Mouse (Mus musculus): ENCODE results near the gene Akna. TPM values are rescaled to one million over a fixed set of nuclear protein-coding genes. Genes with fewer than 3 reads are reported as not detected.

Akna gene
- polyA plus RNA-seq, 1 experiment from 2014 or later = 3.5 TPM

DNA sequence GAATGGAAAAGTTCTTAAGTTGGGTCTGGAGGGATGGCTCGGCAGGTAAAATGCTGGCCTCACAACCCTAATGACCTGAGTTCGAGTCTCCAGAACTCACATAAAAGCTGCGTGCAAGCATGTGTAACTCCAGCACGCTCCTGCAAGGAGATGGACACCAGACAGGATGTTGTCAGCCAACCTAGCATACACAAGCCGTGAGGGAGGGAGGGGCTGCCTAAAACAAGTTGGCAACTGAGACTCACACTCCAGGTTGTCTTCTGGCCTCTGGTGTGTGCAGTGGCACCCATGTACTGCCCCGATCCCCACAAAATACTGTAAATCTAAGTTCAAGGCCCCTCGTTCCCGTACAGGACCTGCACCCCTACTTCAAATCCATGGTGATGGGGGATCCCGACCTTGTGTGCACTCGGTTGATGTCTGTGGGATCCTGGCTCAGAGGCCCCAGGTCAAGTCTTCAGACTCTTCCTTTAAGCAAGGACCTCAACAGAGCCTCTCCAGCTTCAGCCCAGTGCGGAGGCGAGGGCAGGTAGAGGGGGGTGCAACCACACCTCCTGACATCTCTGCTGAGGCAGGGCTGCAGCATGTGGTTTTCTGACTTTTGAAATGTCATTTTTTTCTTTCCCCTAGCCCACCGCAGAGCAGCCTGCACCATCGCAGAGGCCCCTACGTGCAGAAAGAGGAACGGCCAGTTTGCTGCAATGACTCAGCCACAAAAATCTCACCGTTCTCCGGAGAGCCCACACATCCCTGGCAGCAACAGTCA is 2.4 kb downstream of the Akna start:
- Histone ChIP-seq H3K4me1 (peaks cover 70% of the 10 kb centered on the region), H3K9me3 (no peaks in the 10 kb centered on the region), H3K36me3 (peaks cover under 1% of the 10 kb centered on the region; the same call in 1 of the 2 replicates), H3K9ac (no peak overlapping the region), H3K4me2 (no peak overlapping the region), H3K27ac (replicated peaks) (no peak overlapping the region), H3K4me3 (no peak overlapping the region), H3K27me3 (replicated peaks) (0 out of 2 replicates have a peak, but pooled peaks cover 3% of the 10 kb centered on the region)
- whole genome bisulfite sequencing = 81% methylated on average over 18 of the region's 18 CpGs
- no peak for ATAC-seq (ENCODE audit: extremely low read depth, insufficient number of reproducible peaks, low FRiP score, low TSS enrichment)

DNA sequence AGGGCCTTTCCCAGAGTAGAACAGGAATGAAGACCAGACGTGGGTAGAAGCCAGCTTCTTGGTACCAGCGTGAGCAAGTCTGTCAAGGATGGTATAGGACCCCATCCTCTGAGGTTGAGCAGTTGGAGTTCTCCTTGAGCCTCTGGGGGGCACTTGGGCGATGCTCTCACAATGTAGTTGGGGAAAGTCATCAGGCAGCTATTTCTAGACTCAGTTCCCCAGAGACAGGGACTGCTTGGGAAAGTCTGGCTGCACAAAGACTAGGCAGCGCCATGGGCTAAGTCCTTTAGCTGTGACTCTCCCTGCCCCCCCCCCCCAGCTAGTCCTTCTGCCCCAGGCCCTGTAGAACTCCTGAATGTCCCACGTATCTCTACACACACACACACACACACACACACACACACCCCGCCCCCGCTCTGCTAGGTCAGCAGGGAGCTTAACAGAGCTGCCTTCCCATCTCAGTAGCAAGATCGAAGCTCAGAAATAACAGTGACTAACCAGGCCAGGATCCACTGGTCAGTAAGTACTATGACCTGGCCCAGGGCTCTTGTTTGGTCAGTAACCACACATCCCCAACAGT is 3.4 kb downstream of the Akna start:
- Histone ChIP-seq H3K4me1 (peaks cover 60% of the 10 kb centered on the region), H3K4me2 (peak overlapping the region; percentile 16; the same call in 1 of the 2 replicates), H3K36me3 (peaks cover 10% of the 10 kb centered on the region), H3K27me3 (replicated peaks) (0 out of 2 replicates have a peak, but pooled peaks cover 3% of the 10 kb centered on the region), H3K9ac (peak overlapping the region; percentile 40), H3K9me3 (no peaks in the 10 kb centered on the region), H3K4me3 (no peak overlapping the region), H3K27ac (replicated peaks) (peak overlapping the region; percentile 67)
- 43% methylated on average over 8 of the region's 8 CpGs for WGBS
- no peak for ATAC-seq (ENCODE audit: extremely low read depth, insufficient number of reproducible peaks, low FRiP score, low TSS enrichment)

DNA sequence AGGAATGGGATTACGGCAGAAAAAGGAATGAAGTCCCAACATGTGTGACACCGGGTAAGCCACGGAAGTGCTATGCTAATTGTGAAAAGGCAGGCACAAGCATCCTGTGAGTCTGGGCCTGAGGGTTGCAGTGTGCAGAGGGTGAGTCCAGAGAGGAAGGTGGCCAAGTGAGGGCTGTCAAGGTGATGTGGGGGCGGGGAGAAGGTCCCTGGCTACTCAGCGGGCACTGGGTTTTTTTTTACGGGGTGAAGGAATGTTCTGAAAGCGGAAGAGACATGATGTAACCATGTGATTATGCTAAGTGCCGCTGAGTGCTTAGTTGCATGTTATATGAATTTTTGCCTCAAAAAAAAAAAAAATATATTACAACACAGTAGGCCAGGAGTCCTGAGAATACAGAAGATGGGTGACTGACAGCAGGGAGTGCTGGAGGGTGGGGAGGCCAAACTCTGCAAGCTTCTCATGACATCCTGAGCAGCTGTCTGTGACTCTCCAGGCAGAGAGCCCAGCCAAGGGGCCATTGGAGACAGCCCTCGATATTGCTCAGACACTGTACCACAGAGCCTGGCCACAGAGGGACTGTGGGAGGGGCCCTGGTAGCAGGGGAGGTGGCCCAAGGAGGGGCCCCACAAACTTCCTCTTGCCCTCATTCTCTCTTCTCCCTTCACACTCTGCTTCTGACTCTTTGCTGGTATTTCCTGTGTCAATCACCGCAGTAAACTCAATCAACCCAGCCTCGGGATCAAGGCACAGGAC is 4.1 kb downstream of the Akna start:
- H3K36me3 ChIP-seq = peaks cover 17% of the 10 kb centered on the region
- 0 out of 2 replicates have a peak, but pooled peaks cover 3% of the 10 kb centered on the region for H3K27me3 ChIP-seq (replicated peaks)
- WGBS = 40% methylated on average over 11 of the region's 11 CpGs
- peak overlapping the region; percentile 67 for H3K27ac ChIP-seq (replicated peaks)
- H3K4me3 ChIP-seq = no peak overlapping the region
- peaks cover 53% of the 10 kb centered on the region for H3K4me1 ChIP-seq
- no peak for ATAC-seq (ENCODE audit: extremely low read depth, insufficient number of reproducible peaks, low FRiP score, low TSS enrichment)
- H3K9me3 ChIP-seq = no peaks in the 10 kb centered on the region
- peak overlapping the region; percentile 40 for H3K9ac ChIP-seq
- peak overlapping the region; percentile 16; the same call in 1 of the 2 replicates for H3K4me2 ChIP-seq

DNA sequence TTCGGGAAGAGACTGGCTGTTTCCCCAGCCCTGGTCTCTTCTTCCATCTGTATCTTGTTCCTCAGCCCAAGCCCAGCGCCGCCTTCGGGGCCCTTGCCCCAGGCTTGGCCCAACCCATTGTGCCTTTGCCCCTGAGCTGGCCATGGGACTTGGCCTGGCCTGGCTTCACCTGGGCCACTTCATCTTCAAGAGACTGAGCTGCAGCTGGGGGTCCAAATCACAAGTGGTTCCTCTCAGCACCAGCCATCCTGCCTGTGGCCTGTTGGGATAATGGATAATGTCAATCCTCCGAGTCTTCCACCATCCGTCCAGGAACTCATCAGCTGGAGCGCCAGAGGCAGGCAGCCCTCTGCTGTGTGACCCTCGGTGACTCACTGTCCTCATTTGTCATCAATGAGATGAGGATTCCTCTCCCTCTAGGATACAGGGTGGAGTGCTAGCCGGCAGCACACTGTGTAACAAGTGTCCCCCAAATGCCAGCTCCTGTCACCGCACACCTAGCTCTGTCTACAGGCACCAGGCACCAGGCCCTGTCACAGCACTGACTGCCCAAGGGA is 5.1 kb downstream of the Akna start:
- no peak for ATAC-seq (ENCODE audit: extremely low read depth, insufficient number of reproducible peaks, low FRiP score, low TSS enrichment)
- 81% methylated on average over 10 of the region's 10 CpGs for WGBS
- H3K9me3 ChIP-seq = no peaks in the 10 kb centered on the region
- H3K36me3 ChIP-seq = peaks cover 22% of the 10 kb centered on the region
- H3K4me1 ChIP-seq = peaks cover 43% of the 10 kb centered on the region
- no peak overlapping the region for H3K4me2 ChIP-seq
- H3K9ac ChIP-seq = no peak overlapping the region
- no peak overlapping the region for H3K4me3 ChIP-seq
- H3K27ac ChIP-seq (replicated peaks) = no peak overlapping the region
- 0 out of 2 replicates have a peak, but pooled peaks cover 3% of the 10 kb centered on the region for H3K27me3 ChIP-seq (replicated peaks)

DNA sequence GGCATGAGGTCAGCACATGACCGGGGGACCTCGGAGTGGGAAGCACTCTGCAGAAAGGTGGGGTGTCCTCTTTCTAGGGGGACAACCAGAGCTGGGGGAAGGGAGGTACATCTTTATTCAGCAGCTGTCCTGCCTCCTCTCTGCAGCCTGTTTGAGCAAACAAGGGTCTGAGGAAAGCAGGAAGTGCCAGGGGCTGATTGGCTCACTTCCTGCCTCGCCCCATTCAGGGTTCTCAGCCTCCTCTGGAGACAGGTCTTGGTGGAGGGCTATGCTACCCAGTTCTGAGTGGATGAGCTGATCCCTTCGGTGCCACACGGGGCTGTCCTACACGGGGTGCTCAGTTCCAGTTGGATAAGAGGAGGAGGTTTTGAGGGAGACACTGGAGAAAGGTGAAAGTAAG is 11.8 kb downstream of the Akna start:
- Histone ChIP-seq H3K27ac (replicated peaks) (no peak overlapping the region), H3K4me2 (no peak overlapping the region), H3K9ac (no peak overlapping the region), H3K9me3 (no peaks in the 10 kb centered on the region), H3K27me3 (replicated peaks) (no peaks in the 10 kb centered on the region), H3K36me3 (peaks cover 28% of the 10 kb centered on the region), H3K4me1 (peaks cover 18% of the 10 kb centered on the region), H3K4me3 (no peak overlapping the region)
- ATAC-seq (ENCODE audit: extremely low read depth, insufficient number of reproducible peaks, low FRiP score, low TSS enrichment) = no peak
- WGBS = 61% methylated on average over 6 of the region's 6 CpGs

DNA sequence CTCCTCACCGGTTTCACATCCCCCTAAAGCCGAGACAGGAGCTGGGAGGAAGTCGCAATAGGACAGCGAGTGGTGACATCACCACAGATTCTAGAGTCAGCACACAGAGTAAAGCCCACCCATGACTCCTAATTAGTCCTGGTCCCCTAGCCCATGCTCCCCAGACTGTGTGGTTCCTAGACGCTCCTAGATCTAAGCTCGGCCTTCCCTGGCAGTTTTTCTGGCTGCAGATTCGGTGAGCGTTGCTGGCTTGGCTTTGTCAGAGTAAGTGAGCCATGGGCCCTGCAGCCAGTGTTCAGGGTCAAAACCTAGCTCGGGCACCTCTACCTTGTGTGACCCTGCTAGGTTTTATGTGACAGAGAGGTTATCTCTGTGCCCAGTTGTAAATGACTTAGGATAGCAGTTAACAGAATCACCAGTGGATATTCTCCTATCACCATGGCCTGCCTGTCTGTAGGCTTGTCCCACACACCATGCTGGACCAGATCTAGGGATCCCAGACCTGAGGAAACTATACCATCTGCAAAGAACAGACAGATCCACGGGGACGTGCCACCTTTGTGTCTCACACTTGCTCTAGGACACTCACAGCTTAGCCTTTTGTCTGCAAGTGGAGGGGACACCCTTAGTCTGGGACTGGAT is 13.1 kb downstream of the Akna start:
- H3K4me2 ChIP-seq = no peak overlapping the region
- H3K4me3 ChIP-seq = no peak overlapping the region
- no peak overlapping the region for H3K9ac ChIP-seq
- ATAC-seq (ENCODE audit: extremely low read depth, insufficient number of reproducible peaks, low FRiP score, low TSS enrichment) = no peak
- peaks cover 18% of the 10 kb centered on the region for H3K4me1 ChIP-seq
- H3K9me3 ChIP-seq = no peaks in the 10 kb centered on the region
- no peak overlapping the region for H3K27ac ChIP-seq (replicated peaks)
- peaks cover 20% of the 10 kb centered on the region for H3K36me3 ChIP-seq
- 59% methylated on average over 11 of the region's 11 CpGs for WGBS
- H3K27me3 ChIP-seq (replicated peaks) = no peaks in the 10 kb centered on the region

DNA sequence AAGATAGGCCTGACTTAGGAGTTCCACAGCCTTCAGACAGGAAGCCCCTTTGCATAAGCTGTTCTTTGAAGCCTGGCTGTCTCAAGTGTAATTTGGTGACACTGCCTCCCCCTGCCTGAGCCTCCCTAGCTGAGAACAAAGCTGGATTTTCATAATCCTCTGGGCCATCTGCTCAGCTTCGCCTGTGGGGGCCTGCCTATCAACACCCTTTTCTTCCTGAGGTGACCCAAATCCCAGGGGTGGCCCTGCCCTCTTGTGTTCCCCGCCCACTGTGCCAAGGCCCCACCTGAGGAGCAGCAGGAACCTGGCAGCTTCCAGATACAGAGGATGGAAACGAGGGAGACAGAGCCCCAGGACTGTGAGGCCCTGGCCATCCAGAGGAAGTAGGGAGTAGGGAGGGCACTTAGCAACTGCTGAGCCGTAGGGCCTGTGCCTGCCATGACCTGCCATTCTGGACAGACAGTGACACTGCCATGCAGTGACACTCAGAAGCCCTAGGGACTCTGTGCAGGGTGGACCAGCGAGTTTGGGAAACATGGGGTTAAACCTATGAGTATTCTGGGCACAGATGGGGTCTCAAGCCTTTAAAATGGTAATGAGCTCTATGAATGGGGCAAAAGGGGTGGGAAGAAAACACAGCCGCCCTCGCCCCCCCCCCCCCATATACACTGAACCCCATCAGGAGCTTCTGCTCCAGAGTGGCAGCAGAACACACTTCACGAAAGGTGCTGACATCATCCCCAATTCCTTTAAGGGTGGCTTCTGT is 13.8 kb downstream of the Akna start:
- no peak overlapping the region for H3K9ac ChIP-seq
- H3K27ac ChIP-seq (replicated peaks) = no peak overlapping the region
- no peak for ATAC-seq (ENCODE audit: extremely low read depth, insufficient number of reproducible peaks, low FRiP score, low TSS enrichment)
- H3K4me1 ChIP-seq = peaks cover 18% of the 10 kb centered on the region
- no peak overlapping the region for H3K4me2 ChIP-seq
- WGBS = 46% methylated on average over 8 of the region's 8 CpGs
- H3K36me3 ChIP-seq = peaks cover 13% of the 10 kb centered on the region
- no peak overlapping the region for H3K4me3 ChIP-seq
- H3K9me3 ChIP-seq = no peaks in the 10 kb centered on the region
- no peaks in the 10 kb centered on the region for H3K27me3 ChIP-seq (replicated peaks)

DNA sequence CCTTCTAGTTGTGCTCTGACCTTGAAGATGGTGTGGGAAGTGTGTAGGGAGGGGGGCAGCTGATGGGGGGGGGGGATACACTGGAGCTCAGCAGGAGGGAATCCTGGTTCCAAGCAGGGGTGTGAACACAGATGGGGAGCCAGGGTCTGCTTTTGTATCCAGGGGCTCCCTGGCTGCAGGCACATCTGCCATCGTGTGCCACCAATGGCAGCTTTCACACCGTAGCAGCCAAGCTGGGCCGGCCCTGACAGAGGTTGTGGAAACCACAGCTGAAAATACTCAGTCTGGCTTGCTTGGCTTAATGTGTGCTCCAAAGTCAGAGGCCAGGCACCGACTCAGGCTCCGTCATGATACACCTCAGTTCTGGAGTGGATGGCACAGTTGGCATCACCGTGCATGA is 15.1 kb downstream of the Akna start:
- Histone ChIP-seq H3K36me3 (peaks cover 13% of the 10 kb centered on the region; the same call in 1 of the 2 replicates), H3K9me3 (no peaks in the 10 kb centered on the region), H3K4me2 (no peak overlapping the region), H3K4me1 (peaks cover 18% of the 10 kb centered on the region), H3K4me3 (no peak overlapping the region), H3K27me3 (replicated peaks) (no peaks in the 10 kb centered on the region), H3K9ac (no peak overlapping the region), H3K27ac (replicated peaks) (no peak overlapping the region)
- 78% methylated on average over 6 of the region's 6 CpGs for WGBS
- no peak for ATAC-seq (ENCODE audit: extremely low read depth, insufficient number of reproducible peaks, low FRiP score, low TSS enrichment)

DNA sequence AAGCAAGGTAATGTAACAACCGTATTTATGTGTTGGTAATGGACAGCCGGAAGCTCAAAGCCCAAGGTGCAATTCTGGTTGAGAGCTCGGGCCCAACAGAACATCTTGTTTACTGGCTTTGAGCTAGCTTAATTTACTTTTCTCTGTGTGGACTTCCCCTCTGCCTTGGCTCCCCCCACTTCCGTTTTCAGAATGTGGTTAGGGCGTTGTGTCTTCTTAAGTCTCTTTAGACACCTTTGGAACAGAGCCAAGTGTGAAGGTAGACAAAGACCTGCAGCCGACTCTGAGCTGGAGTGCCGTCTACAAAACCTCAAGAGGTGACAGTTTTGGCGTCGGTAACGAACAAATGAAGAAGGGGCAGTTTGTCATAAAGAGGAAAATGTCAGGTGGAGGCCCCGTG is 17.4 kb downstream of the Akna start:
- H3K27ac ChIP-seq (replicated peaks) = no peak overlapping the region
- H3K27me3 ChIP-seq (replicated peaks) = no peaks in the 10 kb centered on the region
- ATAC-seq (ENCODE audit: extremely low read depth, insufficient number of reproducible peaks, low FRiP score, low TSS enrichment) = no peak
- H3K9me3 ChIP-seq = no peaks in the 10 kb centered on the region
- no peak overlapping the region for H3K4me2 ChIP-seq
- no peak overlapping the region for H3K9ac ChIP-seq
- no peak overlapping the region for H3K4me3 ChIP-seq
- peaks cover 7% of the 10 kb centered on the region for H3K4me1 ChIP-seq
- H3K36me3 ChIP-seq = peaks cover 30% of the 10 kb centered on the region
- 74% methylated on average over 11 of the region's 11 CpGs for WGBS

DNA sequence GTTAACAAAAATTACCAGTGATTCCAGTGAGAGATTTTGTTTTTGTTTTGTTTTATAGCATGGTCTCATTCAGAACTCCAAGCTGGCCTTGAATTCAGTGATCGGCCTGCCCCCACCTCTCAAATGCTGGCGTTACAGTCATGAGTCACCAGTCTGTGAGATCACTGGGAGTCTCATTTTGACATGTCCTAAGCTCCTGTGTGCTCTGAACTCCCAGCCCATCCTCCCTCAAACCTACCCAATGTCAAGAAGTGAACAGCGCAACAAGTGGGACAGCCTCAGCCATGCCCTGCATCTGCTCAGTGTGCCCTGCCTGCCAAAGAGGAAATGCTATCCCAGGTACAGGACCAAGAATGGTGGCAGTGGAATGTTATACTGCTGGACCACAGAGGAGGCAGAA is 17.9 kb downstream of the Akna start:
- Histone ChIP-seq H3K4me2 (no peak overlapping the region), H3K27ac (replicated peaks) (no peak overlapping the region), H3K4me3 (no peak overlapping the region), H3K4me1 (peaks cover 7% of the 10 kb centered on the region), H3K9ac (no peak overlapping the region), H3K9me3 (no peaks in the 10 kb centered on the region), H3K36me3 (peaks cover 34% of the 10 kb centered on the region), H3K27me3 (replicated peaks) (no peaks in the 10 kb centered on the region)
- WGBS = 78% methylated on average over 3 of the region's 3 CpGs
- ATAC-seq (ENCODE audit: extremely low read depth, insufficient number of reproducible peaks, low FRiP score, low TSS enrichment) = no peak
